Mouse (Mus musculus) kidney, adult 2 months (tissue): ENCODE data around the gene Fli1.

Source experiments
- CTCF ChIP-seq: fragments of 200-500 bp; conservative IDR thresholded peaks from 2 replicates; pipeline ENCODE4 v1.5.1; 2011; ENCODE audit warnings: low read depth, mild to moderate bottlenecking, control low read depth, low read length, moderate library complexity, mixed read lengths; ENCODE audit not compliant: insufficient read depth, insufficient read length
- POLR2A ChIP-seq: fragments of 200-500 bp; IDR thresholded peaks from one replicate; pipeline ENCODE4 v1.6.1; 2011; ENCODE audit warnings: low read depth, low read length, control low read depth

DNA sequence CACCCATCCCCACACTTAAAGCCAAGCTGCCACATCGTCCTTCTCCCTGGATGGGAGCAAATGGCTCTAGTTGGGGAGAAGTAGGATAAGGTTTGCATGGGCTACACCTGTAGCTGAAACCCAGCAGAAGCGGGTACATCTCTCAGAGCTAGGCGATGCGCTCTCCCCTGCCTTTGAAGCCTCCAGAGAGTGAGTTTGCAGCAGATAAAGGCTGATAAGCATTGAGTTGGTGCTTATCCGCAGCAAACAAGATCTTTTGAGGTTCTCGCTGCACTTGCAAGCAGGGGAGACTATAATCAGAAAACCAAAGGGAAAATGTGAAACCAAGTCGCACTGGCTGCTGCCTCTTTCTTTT is 47.0 kb downstream of the Fli1 start:
- TF ChIP-seq CTCF = no peak
- no peak for TF ChIP-seq POLR2A
